Mouse (Mus musculus) embryonic facial prominence, embryonic 12.5 days (tissue): ENCODE results near the gene Il4ra. TPM values are rescaled to one million over a fixed set of nuclear protein-coding genes. Genes with fewer than 3 reads are reported as not detected.

Experiments used
- ATAC-seq: fragments of 200-750 bp; cut with Nextera tagmentation; 2 replicates; pipeline ENCODE4 v1.8.0; 2017; ENCODE audit not compliant: insufficient number of reproducible peaks, insufficient read depth, low FRiP score, low TSS enrichment
- H3K27ac ChIP-seq: fragments of 300-500 bp; sonication (generic); 2 replicates; pipeline ENCODE4 v1.5.1; 2016; ENCODE audit warnings: mild to moderate bottlenecking
- H3K27me3 ChIP-seq: fragments of 300-500 bp; sonication (generic); 2 replicates; pipeline ENCODE4 v1.6.1; 2016; ENCODE audit warnings: mild to moderate bottlenecking, moderate library complexity
- H3K36me3 ChIP-seq: fragments of 300-500 bp; sonication (generic); 2 replicates; pipeline ENCODE4 v1.6.1; 2016; ENCODE audit warnings: mild to moderate bottlenecking
- H3K4me1 ChIP-seq: fragments of 300-500 bp; sonication (generic); 2 replicates; pipeline ENCODE4 v1.6.1; 2016
- H3K4me2 ChIP-seq: fragments of 300-500 bp; sonication (generic); replicated peaks from 2 replicates; pipeline ENCODE4 v1.6.1; 2016; ENCODE audit warnings: mild to moderate bottlenecking, moderate library complexity
- H3K4me3 ChIP-seq: fragments of 300-500 bp; sonication (generic); 2 replicates; pipeline ENCODE4 v1.5.1; 2016; ENCODE audit warnings: mild to moderate bottlenecking
- H3K9ac ChIP-seq: fragments of 300-500 bp; sonication (generic); 2 replicates; pipeline ENCODE4 v1.6.1; 2016; ENCODE audit warnings: mild to moderate bottlenecking, moderate library complexity
- H3K9me3 ChIP-seq: fragments of 300-500 bp; sonication (generic); 2 replicates; pipeline ENCODE4 v1.6.1; 2016; ENCODE audit warnings: mild to moderate bottlenecking, moderate library complexity
- WGBS: fragments of 180-500 bp; shearing (Covaris S2); methylation state at CpG from one replicate; pipeline ENCODE4 v1.1.7; 2016; 5-methylcytosine and 5-hydroxymethylcytosine counted together
- polyA plus RNA-seq: library from polyadenylated mRNA; unstranded; fragments of >200 nt; fragmentation: Nextera tagmentation; extraction: Ambion mirVana; gene quantifications from 2 replicates; pipeline ENCODE4 v1.2.1, GENCODE M21; 2016

Gene Il4ra
- polyA plus RNA-seq, 1 experiment from 2014 or later = 6.3 TPM

- Histone ChIP-seq H3K4me1 (no peaks in the 10 kb centered on the region), H3K27ac (no peak overlapping the region), H3K4me2 (no peak overlapping the region), H3K4me3 (no peak overlapping the region), H3K27me3 (no peaks in the 10 kb centered on the region), H3K36me3 (no peaks in the 10 kb centered on the region), H3K9ac (no peak overlapping the region), H3K9me3 (no peaks in the 10 kb centered on the region)
- no peak for ATAC-seq
- 69% methylated on average over 3 of the region's 3 CpGs for WGBS
Measured at GRCm38 (mm10) chr7:125523051-125523450, 28.9 kb upstream of the Il4ra start.

GRCm38 (mm10) chr7:125527186-125527585 is 24.7 kb upstream of the Il4ra start:
- Histone ChIP-seq H3K4me3 (no peak overlapping the region), H3K27ac (no peak overlapping the region), H3K27me3 (no peaks in the 10 kb centered on the region), H3K4me2 (no peak overlapping the region), H3K9ac (no peak overlapping the region), H3K9me3 (no peaks in the 10 kb centered on the region), H3K4me1 (no peaks in the 10 kb centered on the region), H3K36me3 (no peaks in the 10 kb centered on the region)
- ATAC-seq = no peak
- 85% methylated on average over 6 of the region's 6 CpGs for WGBS

- Histone ChIP-seq H3K4me1 (no peaks in the 10 kb centered on the region), H3K4me2 (no peak overlapping the region), H3K9me3 (no peaks in the 10 kb centered on the region), H3K4me3 (no peak overlapping the region), H3K27me3 (no peaks in the 10 kb centered on the region), H3K36me3 (no peaks in the 10 kb centered on the region), H3K27ac (no peak overlapping the region), H3K9ac (no peak overlapping the region)
- ATAC-seq = no peak
- 85% methylated on average over 9 of the region's 9 CpGs for WGBS
Measured at GRCm38 (mm10) chr7:125527901-125528580, 23.9 kb upstream of the Il4ra start.

GRCm38 (mm10) chr7:125539351-125539750 is 12.6 kb upstream of the Il4ra start:
- 0 out of 2 replicates have a peak, but pooled peaks cover under 1% of the 10 kb centered on the region for H3K9me3 ChIP-seq
- no peak overlapping the region for H3K4me2 ChIP-seq
- 92% methylated on average over 3 of the region's 3 CpGs for WGBS
- peaks cover 3% of the 10 kb centered on the region; the same call in 1 of the 2 replicates for H3K4me1 ChIP-seq
- H3K27ac ChIP-seq = no peak overlapping the region
- no peak overlapping the region for H3K9ac ChIP-seq
- H3K4me3 ChIP-seq = no peak overlapping the region
- ATAC-seq = no peak
- H3K36me3 ChIP-seq = no peaks in the 10 kb centered on the region
- no peaks in the 10 kb centered on the region for H3K27me3 ChIP-seq

- Histone ChIP-seq H3K27ac (no peak overlapping the region), H3K27me3 (no peaks in the 10 kb centered on the region), H3K36me3 (no peaks in the 10 kb centered on the region), H3K4me2 (no peak overlapping the region), H3K4me3 (no peak overlapping the region), H3K9me3 (no peaks in the 10 kb centered on the region), H3K9ac (no peak overlapping the region), H3K4me1 (peaks cover 3% of the 10 kb centered on the region; the same call in 1 of the 2 replicates)
- WGBS = 77% methylated on average over 1 of the region's 1 CpGs
- no peak for ATAC-seq
Measured at GRCm38 (mm10) chr7:125541026-125541425, 10.9 kb upstream of the Il4ra start.

GRCm38 (mm10) chr7:125541821-125542220 is 10.1 kb upstream of the Il4ra start:
- no peaks in the 10 kb centered on the region for H3K27me3 ChIP-seq
- H3K4me2 ChIP-seq = no peak overlapping the region
- no peak for ATAC-seq
- peaks cover 3% of the 10 kb centered on the region; the same call in 1 of the 2 replicates for H3K4me1 ChIP-seq
- H3K27ac ChIP-seq = no peak overlapping the region
- H3K36me3 ChIP-seq = no peaks in the 10 kb centered on the region
- no peak overlapping the region for H3K4me3 ChIP-seq
- H3K9ac ChIP-seq = no peak overlapping the region
- no peaks in the 10 kb centered on the region for H3K9me3 ChIP-seq
- 71% methylated on average over 2 of the region's 2 CpGs for WGBS

- no peaks in the 10 kb centered on the region for H3K36me3 ChIP-seq
- H3K4me1 ChIP-seq = peaks cover 3% of the 10 kb centered on the region; the same call in 1 of the 2 replicates
- no peak overlapping the region for H3K9ac ChIP-seq
- ATAC-seq = no peak
- no peak overlapping the region for H3K4me3 ChIP-seq
- H3K9me3 ChIP-seq = no peaks in the 10 kb centered on the region
- 61% methylated on average over 11 of the region's 11 CpGs for WGBS
- H3K27ac ChIP-seq = no peak overlapping the region
- H3K4me2 ChIP-seq = no peak overlapping the region
- H3K27me3 ChIP-seq = no peaks in the 10 kb centered on the region
Measured at GRCm38 (mm10) chr7:125542335-125543050, 9.4 kb upstream of the Il4ra start.

- no peaks in the 10 kb centered on the region for H3K27me3 ChIP-seq
- no peak overlapping the region for H3K4me3 ChIP-seq
- peaks cover 3% of the 10 kb centered on the region; the same call in 1 of the 2 replicates for H3K4me1 ChIP-seq
- WGBS = 75% methylated on average over 3 of the region's 3 CpGs
- no peaks in the 10 kb centered on the region for H3K36me3 ChIP-seq
- H3K9ac ChIP-seq = no peak overlapping the region
- no peak for ATAC-seq
- H3K4me2 ChIP-seq = no peak overlapping the region
- no peaks in the 10 kb centered on the region for H3K9me3 ChIP-seq
- H3K27ac ChIP-seq = no peak overlapping the region
Measured at GRCm38 (mm10) chr7:125543497-125543896, 8.4 kb upstream of the Il4ra start.

GRCm38 (mm10) chr7:125545331-125545730 is 6.6 kb upstream of the Il4ra start:
- H3K9me3 ChIP-seq = no peaks in the 10 kb centered on the region
- 0 out of 2 replicates have a peak, but pooled peaks cover 4% of the 10 kb centered on the region for H3K27me3 ChIP-seq
- 93% methylated on average over 7 of the region's 7 CpGs for WGBS
- H3K4me3 ChIP-seq = no peak overlapping the region
- ATAC-seq = no peak
- H3K4me2 ChIP-seq = no peak overlapping the region
- H3K4me1 ChIP-seq = peaks cover 3% of the 10 kb centered on the region; the same call in 1 of the 2 replicates
- no peak overlapping the region for H3K9ac ChIP-seq
- H3K36me3 ChIP-seq = no peaks in the 10 kb centered on the region
- no peak overlapping the region for H3K27ac ChIP-seq

GRCm38 (mm10) chr7:125546727-125547126 is 5.2 kb upstream of the Il4ra start:
- no peak for ATAC-seq

GRCm38 (mm10) chr7:125549916-125550315 is 2.0 kb upstream of the Il4ra start:
- 78% methylated on average over 8 of the region's 8 CpGs for WGBS
- Histone ChIP-seq H3K27me3 (peaks cover 16% of the 10 kb centered on the region; the same call in 1 of the 2 replicates), H3K4me3 (no peak overlapping the region), H3K36me3 (no peaks in the 10 kb centered on the region), H3K4me1 (0 out of 2 replicates have a peak, but pooled peaks cover 5% of the 10 kb centered on the region), H3K27ac (no peak overlapping the region), H3K9me3 (no peaks in the 10 kb centered on the region), H3K4me2 (no peak overlapping the region), H3K9ac (no peak overlapping the region)
- ATAC-seq = no peak

More at GRCm38 (mm10) chr7:125546727-125547126, 5.2 kb upstream of the Il4ra start:
- no peaks in the 10 kb centered on the region for H3K36me3 ChIP-seq
- no peak overlapping the region for H3K27ac ChIP-seq
- no peaks in the 10 kb centered on the region for H3K9me3 ChIP-seq
- H3K4me2 ChIP-seq = no peak overlapping the region
- H3K9ac ChIP-seq = no peak overlapping the region
- peaks cover 9% of the 10 kb centered on the region; the same call in 1 of the 2 replicates for H3K27me3 ChIP-seq
- H3K4me3 ChIP-seq = no peak overlapping the region
- WGBS = 83% methylated on average over 6 of the region's 6 CpGs
- H3K4me1 ChIP-seq = peaks cover 3% of the 10 kb centered on the region; the same call in 1 of the 2 replicates
